Mouse (Mus musculus) hindbrain, embryonic 15.5 days (tissue): Measurements from ENCODE around the gene Jam3. TPM values are rescaled to one million over a fixed set of nuclear protein-coding genes. Genes with fewer than 3 reads are reported as not detected.

Experiments used
- ATAC-seq: fragments of 200-750 bp; cut with Nextera tagmentation; 2 replicates; pipeline ENCODE4 v1.8.0; 2017; ENCODE audit warnings: low read depth, moderate number of reproducible peaks, moderate TSS enrichment; ENCODE audit not compliant: low FRiP score
- H3K27ac ChIP-seq: fragments of 300-500 bp; sonication (generic); replicated peaks from 2 replicates; pipeline ENCODE4 v1.5.1; 2015; ENCODE audit warnings: mild to moderate bottlenecking, inconsistent platforms
- H3K27me3 ChIP-seq: fragments of 300-500 bp; sonication (generic); 2 replicates; pipeline ENCODE4 v1.6.1; 2015; ENCODE audit warnings: control low read depth, inconsistent platforms
- H3K36me3 ChIP-seq: fragments of 300-500 bp; sonication (generic); 2 replicates; pipeline ENCODE4 v1.6.1; 2015; ENCODE audit warnings: control low read depth, inconsistent platforms
- H3K4me1 ChIP-seq: fragments of 300-500 bp; sonication (generic); replicated peaks from 2 replicates; pipeline ENCODE4 v1.6.1; 2015; ENCODE audit warnings: control low read depth, inconsistent platforms
- H3K4me2 ChIP-seq: fragments of 300-500 bp; sonication (generic); 2 replicates; pipeline ENCODE4 v1.6.1; 2015; ENCODE audit warnings: moderate library complexity, mild to moderate bottlenecking, inconsistent platforms
- H3K4me3 ChIP-seq: fragments of 300-500 bp; sonication (generic); 2 replicates; pipeline ENCODE4 v1.5.1; 2015; ENCODE audit warnings: mild to moderate bottlenecking, inconsistent platforms
- H3K9ac ChIP-seq: fragments of 300-500 bp; sonication (generic); 2 replicates; pipeline ENCODE4 v1.6.1; 2015; ENCODE audit warnings: inconsistent platforms
- H3K9me3 ChIP-seq: fragments of 300-500 bp; sonication (generic); 2 replicates; pipeline ENCODE4 v1.6.1; 2016; ENCODE audit warnings: control low read depth, inconsistent platforms
- WGBS: fragments of 180-500 bp; shearing (Covaris S2); methylation state at CpG from one replicate; pipeline ENCODE4 v1.1.7; 2015; 5-methylcytosine and 5-hydroxymethylcytosine counted together
- polyA plus RNA-seq: library from polyadenylated mRNA; unstranded; fragments of >200 nt; fragmentation: Nextera tagmentation; extraction: Ambion mirVana; gene quantifications from 2 replicates; pipeline ENCODE4 v1.2.1, GENCODE M21; 2015

Gene Jam3
- polyA plus RNA-seq, 1 experiment from 2014 or later, result 46.7 TPM

DNA sequence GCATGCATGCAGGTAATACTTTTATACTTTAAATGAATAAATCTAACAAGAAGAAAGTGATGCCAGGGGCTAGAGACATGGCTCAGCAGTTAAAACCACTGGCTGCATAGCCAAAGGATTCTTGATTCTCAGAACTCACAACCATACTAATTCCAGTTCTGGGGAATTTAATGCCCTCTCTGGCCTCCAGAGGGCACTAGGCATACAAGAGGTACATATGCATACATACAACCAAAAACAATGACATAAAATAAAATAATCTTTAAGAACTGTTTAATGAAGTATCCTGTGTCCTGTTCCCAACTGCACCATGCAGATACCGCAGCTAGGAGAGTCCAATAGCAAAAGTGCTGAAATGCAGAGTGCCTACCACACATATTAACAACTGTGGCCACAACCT, 20.8 kb downstream of the Jam3 start:
- Histone ChIP-seq H3K27ac (no peak overlapping the region), H3K4me2 (no peak overlapping the region), H3K4me3 (no peak overlapping the region), H3K27me3 (no peaks in the 10 kb centered on the region), H3K9ac (no peak overlapping the region), H3K4me1 (no peaks in the 10 kb centered on the region), H3K36me3 (no peaks in the 10 kb centered on the region), H3K9me3 (no peaks in the 10 kb centered on the region)
- ATAC-seq, result no peak
- 86% methylated on average over 1 of the region's 1 CpGs for WGBS

DNA sequence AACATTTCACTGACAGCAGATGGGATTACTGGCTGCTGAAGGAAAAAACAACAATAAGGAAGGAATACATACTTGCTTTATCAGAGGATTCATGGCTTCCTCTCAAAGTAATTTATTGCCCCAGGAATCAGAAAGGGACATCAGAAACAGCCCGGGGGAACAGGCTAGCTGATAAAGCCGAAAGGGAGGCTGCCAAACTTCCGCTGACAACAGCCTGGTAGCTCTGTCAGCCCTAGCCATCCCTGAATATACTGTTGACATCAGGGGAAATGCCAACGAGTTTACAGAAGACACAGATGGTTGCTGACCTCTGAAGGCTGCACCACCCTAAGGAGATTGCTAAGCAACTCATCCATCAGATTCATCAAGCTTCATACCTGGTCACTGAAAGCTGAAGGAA, 26.6 kb downstream of the Jam3 start:
- Histone ChIP-seq H3K36me3 (no peaks in the 10 kb centered on the region), H3K4me3 (no peak overlapping the region), H3K9ac (no peak overlapping the region), H3K9me3 (no peaks in the 10 kb centered on the region), H3K27ac (no peak overlapping the region), H3K4me1 (peaks cover 4% of the 10 kb centered on the region), H3K27me3 (no peaks in the 10 kb centered on the region), H3K4me2 (no peak overlapping the region)
- 74% methylated on average over 4 of the region's 4 CpGs for WGBS
- ATAC-seq, result no peak

GRCm38 (mm10) chr9:27126543-27126942, 28.7 kb downstream of the Jam3 start:
- Histone ChIP-seq H3K36me3 (no peaks in the 10 kb centered on the region), H3K9ac (no peak overlapping the region), H3K4me3 (no peak overlapping the region), H3K27ac (no peak overlapping the region), H3K4me2 (no peak overlapping the region), H3K4me1 (peaks cover 19% of the 10 kb centered on the region), H3K9me3 (no peaks in the 10 kb centered on the region), H3K27me3 (no peaks in the 10 kb centered on the region)
- ATAC-seq, result no peak
- WGBS, result 95% methylated on average over 6 of the region's 6 CpGs

DNA sequence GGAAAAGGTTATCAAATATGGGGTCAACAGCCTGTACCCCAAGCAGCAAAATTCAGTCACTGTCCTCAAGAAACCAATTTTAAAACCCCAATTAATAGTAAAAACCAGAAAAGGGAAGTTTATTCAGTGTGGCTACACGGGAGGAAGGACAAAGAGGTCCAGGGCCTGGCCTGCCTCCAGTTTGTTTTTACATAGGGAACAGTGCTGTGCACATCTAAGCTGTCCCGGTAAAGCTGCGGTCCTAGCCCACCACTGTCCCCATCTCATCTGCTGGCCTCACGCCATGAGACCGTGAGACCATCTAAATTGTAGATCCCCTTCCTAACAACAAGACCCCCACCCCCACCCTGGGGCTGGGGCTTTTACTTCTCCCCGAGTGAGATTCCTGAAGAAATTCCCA, 29.8 kb downstream of the Jam3 start:
- H3K4me1 ChIP-seq, result peaks cover 19% of the 10 kb centered on the region
- no peaks in the 10 kb centered on the region for H3K9me3 ChIP-seq
- WGBS, result 31% methylated on average over 6 of the region's 6 CpGs
- no peak overlapping the region for H3K27ac ChIP-seq
- H3K4me3 ChIP-seq, result no peak overlapping the region
- no peaks in the 10 kb centered on the region for H3K27me3 ChIP-seq
- H3K9ac ChIP-seq, result no peak overlapping the region
- H3K36me3 ChIP-seq, result no peaks in the 10 kb centered on the region
- no peak overlapping the region for H3K4me2 ChIP-seq
- ATAC-seq, result no peak

DNA sequence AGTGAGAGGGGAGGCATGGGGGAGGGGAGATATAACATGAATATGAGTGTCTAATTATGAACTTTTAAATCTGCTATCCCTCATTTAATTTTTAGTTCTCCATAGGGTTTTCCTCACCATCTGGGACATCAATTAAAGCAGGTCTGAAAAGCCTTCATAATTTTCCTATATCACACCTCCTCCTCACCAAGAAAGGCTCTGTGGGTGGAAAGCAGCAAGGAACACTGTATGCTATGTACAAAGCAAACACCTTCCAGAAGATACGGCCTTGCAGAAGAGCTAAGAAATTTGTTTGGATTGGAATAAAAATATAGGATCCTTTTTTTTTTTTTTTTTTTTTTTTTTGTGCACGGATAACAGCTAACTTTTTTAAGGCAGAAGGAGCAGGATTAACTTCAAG, 31.3 kb downstream of the Jam3 start:
- Histone ChIP-seq H3K9me3 (no peaks in the 10 kb centered on the region), H3K4me1 (peaks cover 19% of the 10 kb centered on the region), H3K9ac (no peak overlapping the region), H3K36me3 (no peaks in the 10 kb centered on the region), H3K27ac (no peak overlapping the region), H3K4me2 (no peak overlapping the region), H3K4me3 (no peak overlapping the region), H3K27me3 (no peaks in the 10 kb centered on the region)
- ATAC-seq, result no peak
- 81% methylated on average over 2 of the region's 2 CpGs for WGBS

DNA sequence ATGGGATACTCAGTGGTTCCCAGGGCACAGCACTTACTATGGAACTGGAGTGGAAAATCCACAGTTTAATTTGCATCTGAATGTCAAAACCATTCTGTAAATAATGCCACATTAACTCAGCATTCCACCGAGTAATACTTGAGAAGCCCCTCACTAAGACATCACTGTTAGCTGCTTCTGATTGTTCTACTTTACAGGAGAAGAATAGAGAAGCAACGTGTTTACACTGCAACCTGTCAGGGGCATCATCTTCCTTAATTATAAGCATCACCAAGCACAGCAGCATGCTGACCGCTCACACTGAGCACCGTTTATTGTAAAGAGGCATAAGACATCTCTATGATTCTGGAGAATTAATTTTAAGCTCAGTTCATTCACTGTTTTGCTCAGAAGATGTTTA, 32.3 kb downstream of the Jam3 start:
- H3K27me3 ChIP-seq, result no peaks in the 10 kb centered on the region
- peak overlapping the region; percentile 11; the same call in 1 of the 2 replicates for H3K27ac ChIP-seq
- no peaks in the 10 kb centered on the region for H3K36me3 ChIP-seq
- peak; percentile 49; the same call in 1 of the 2 replicates for ATAC-seq
- 0 out of 2 replicates have a peak overlapping the region, but pooled peaks have one; percentile 16 for H3K4me2 ChIP-seq
- H3K9me3 ChIP-seq, result no peaks in the 10 kb centered on the region
- H3K9ac ChIP-seq, result no peak overlapping the region
- peaks cover 19% of the 10 kb centered on the region for H3K4me1 ChIP-seq
- 26% methylated on average over 4 of the region's 4 CpGs for WGBS
- H3K4me3 ChIP-seq, result no peak overlapping the region

GRCm38 (mm10) chr9:27122076-27122475, 33.1 kb downstream of the Jam3 start:
- H3K9ac ChIP-seq, result no peak overlapping the region

GRCm38 (mm10) chr9:27121254-27121653, 34.0 kb downstream of the Jam3 start:
- Histone ChIP-seq H3K4me3 (no peak overlapping the region), H3K4me2 (no peak overlapping the region), H3K4me1 (peaks cover 19% of the 10 kb centered on the region), H3K27ac (no peak overlapping the region), H3K27me3 (no peaks in the 10 kb centered on the region), H3K36me3 (no peaks in the 10 kb centered on the region), H3K9me3 (no peaks in the 10 kb centered on the region), H3K9ac (no peak overlapping the region)
- WGBS, result 88% methylated on average over 9 of the region's 9 CpGs
- ATAC-seq, result no peak

More at GRCm38 (mm10) chr9:27122076-27122475, 33.1 kb downstream of the Jam3 start:
- WGBS, result 84% methylated on average over 4 of the region's 4 CpGs
- no peak for ATAC-seq
- Histone ChIP-seq H3K4me1 (peaks cover 19% of the 10 kb centered on the region), H3K4me3 (no peak overlapping the region), H3K36me3 (no peaks in the 10 kb centered on the region), H3K27me3 (no peaks in the 10 kb centered on the region), H3K4me2 (no peak overlapping the region), H3K27ac (no peak overlapping the region), H3K9me3 (no peaks in the 10 kb centered on the region)

DNA sequence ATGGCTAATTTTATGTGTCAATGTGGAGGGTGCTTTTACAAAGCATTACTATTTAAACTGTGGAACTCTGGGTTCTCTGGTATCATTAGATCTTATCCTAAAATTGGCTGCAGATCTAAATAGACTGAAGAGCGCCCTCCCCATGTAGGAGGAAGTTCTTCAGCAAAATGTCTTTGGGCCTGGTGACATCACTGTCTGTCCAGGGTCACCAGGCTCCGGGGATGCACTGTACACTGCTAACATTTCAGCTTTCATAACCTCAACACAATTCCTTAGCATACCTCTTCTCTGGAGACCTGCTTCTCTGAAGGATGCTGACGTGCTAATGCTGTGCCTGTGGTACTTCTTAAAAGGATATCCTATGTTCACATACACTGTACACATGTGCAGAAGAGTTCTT, 43.5 kb downstream of the Jam3 start:
- no peak overlapping the region for H3K9ac ChIP-seq
- WGBS, result 93% methylated on average over 3 of the region's 3 CpGs
- ATAC-seq, result no peak
- no peak overlapping the region for H3K4me3 ChIP-seq
- no peaks in the 10 kb centered on the region for H3K27me3 ChIP-seq
- H3K4me1 ChIP-seq, result peaks cover 11% of the 10 kb centered on the region
- H3K27ac ChIP-seq, result no peak overlapping the region
- H3K9me3 ChIP-seq, result no peaks in the 10 kb centered on the region
- H3K4me2 ChIP-seq, result no peak overlapping the region
- no peaks in the 10 kb centered on the region for H3K36me3 ChIP-seq

- 63% methylated on average over 5 of the region's 5 CpGs for WGBS
- Histone ChIP-seq H3K27me3 (no peaks in the 10 kb centered on the region), H3K4me3 (no peak overlapping the region), H3K9ac (no peak overlapping the region), H3K36me3 (no peaks in the 10 kb centered on the region), H3K4me2 (no peak overlapping the region), H3K4me1 (peaks cover 17% of the 10 kb centered on the region), H3K27ac (no peak overlapping the region), H3K9me3 (no peaks in the 10 kb centered on the region)
- no peak for ATAC-seq
Observed at GRCm38 (mm10) chr9:27110681-27111080, 44.5 kb downstream of the Jam3 start.

GRCm38 (mm10) chr9:27109533-27110514, 45.4 kb downstream of the Jam3 start:
- Histone ChIP-seq H3K27ac (0 out of 2 replicates have a peak overlapping the region, but pooled peaks have one; percentile 15), H3K36me3 (peaks cover 4% of the 10 kb centered on the region)
- 72% methylated on average over 22 of the region's 22 CpGs for WGBS

GRCm38 (mm10) chr9:27108451-27108850, 46.8 kb downstream of the Jam3 start:
- H3K9me3 ChIP-seq, result no peaks in the 10 kb centered on the region
- 89% methylated on average over 4 of the region's 4 CpGs for WGBS
- peaks cover 16% of the 10 kb centered on the region for H3K36me3 ChIP-seq

More at GRCm38 (mm10) chr9:27109533-27110514, 45.4 kb downstream of the Jam3 start:
- H3K4me2 ChIP-seq, result 0 out of 2 replicates have a peak overlapping the region, but pooled peaks have one; percentile 9
- no peak overlapping the region for H3K4me3 ChIP-seq
- no peak for ATAC-seq
- H3K9ac ChIP-seq, result no peak overlapping the region
- peaks cover 17% of the 10 kb centered on the region for H3K4me1 ChIP-seq
- no peaks in the 10 kb centered on the region for H3K27me3 ChIP-seq
- no peaks in the 10 kb centered on the region for H3K9me3 ChIP-seq

More at GRCm38 (mm10) chr9:27108451-27108850, 46.8 kb downstream of the Jam3 start:
- Histone ChIP-seq H3K27ac (no peak overlapping the region), H3K4me1 (peaks cover 17% of the 10 kb centered on the region), H3K4me2 (no peak overlapping the region), H3K9ac (no peak overlapping the region), H3K4me3 (no peak overlapping the region), H3K27me3 (no peaks in the 10 kb centered on the region)
- ATAC-seq, result no peak
